Mouse (Mus musculus): ENCODE data around the gene Parp14. TPM values are rescaled to one million over a fixed set of nuclear protein-coding genes. Genes with fewer than 3 reads are reported as not detected.

The Parp14 gene
- total and polyA plus RNA-seq, 3 experiments = 2.1 to 6.1 (median 5.5) TPM

DNA sequence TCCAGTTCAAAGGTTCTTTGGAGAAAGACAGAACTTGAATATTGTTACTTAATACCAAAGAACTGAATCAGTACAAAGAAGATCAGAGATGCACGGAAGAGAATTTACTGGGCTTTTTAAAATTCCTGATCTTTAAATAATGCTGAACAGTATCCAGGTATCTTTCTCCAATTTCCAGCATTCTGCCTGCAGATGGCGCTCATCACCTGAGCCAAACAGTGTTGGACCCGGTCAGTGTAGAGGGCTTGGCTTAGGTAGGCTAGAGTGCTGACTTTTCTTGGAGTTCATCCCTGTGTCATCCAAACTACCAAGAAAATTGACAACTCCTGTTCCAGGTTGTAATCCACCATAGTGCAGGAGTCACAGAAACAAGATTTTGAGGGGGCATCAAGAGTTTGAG, 3.1 kb upstream of the Parp14 start:
- ATAC-seq (ENCODE audit: extremely low read depth, insufficient number of reproducible peaks, low FRiP score, poor library complexity, severe bottlenecking) (peak; percentile 41; the same call in 1 of the 2 replicates), DNase-seq (ENCODE audit: low spot score) (no peak)
- Histone ChIP-seq H3K9me3 (replicated peaks) (no peaks in the 10 kb centered on the region), H3K36me3 (replicated peaks) (no peaks in the 10 kb centered on the region), H3K4me1 (ENCODE audit: insufficient read depth, low read depth, low read length) (peaks cover 38% of the 10 kb centered on the region), H3K27me3 (ENCODE audit: insufficient read depth, low read length) (no peaks in the 10 kb centered on the region; the same call in 1 of the 2 replicates), H3K4me3 (ENCODE audit: low read depth, low read length) (no peak overlapping the region)
- TF ChIP-seq GATA1 (IDR thresholded peaks at IDR 0.05; ENCODE audit: borderline replicate concordance, low read length) (no peak), GATA2 (IDR thresholded peaks at IDR 0.05; ENCODE audit: borderline replicate concordance, low read depth, low read length) (no peak), CTCF (IDR thresholded peaks at IDR 0.05; ENCODE audit: low read depth, low read length) (peak; percentile 41; the same call in 1 of the 2 replicates), POLR2AphosphoS5 (IDR thresholded peaks at IDR 0.05; ENCODE audit: insufficient replicate concordance, low read depth, low read length) (no peak)

GRCm38 (mm10) chr16:35872410-35873006, 1.2 kb upstream of the Parp14 start:
- no peak for ATAC-seq (ENCODE audit: extremely low read depth, insufficient number of reproducible peaks, low FRiP score, poor library complexity, severe bottlenecking)

DNA sequence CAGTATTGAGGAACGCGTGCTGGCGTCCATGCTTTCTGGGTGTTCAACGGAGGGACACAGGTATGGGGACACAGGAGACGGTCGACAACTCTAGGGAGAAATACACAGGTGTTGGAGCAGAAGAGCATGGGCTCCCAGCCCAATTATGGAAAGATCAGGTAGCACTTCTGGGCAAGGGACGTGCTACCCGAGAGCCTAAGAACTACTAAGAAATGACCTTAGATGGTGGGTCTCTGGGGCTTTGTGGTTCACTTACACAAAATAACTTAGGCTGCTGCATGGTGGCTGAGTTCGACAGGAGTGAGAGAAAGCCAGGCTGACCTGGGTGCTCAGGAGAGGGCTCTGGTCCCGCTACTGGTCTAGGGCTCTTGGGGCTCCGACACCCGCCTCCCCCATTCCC, 554 bp upstream of the Parp14 start:
- Histone ChIP-seq H3K27me3 (ENCODE audit: insufficient read depth, low read length) (no peaks in the 10 kb centered on the region; the same call in 1 of the 2 replicates), H3K4me1 (ENCODE audit: insufficient read depth, low read depth, low read length) (peaks cover 48% of the 10 kb centered on the region), H3K36me3 (replicated peaks) (no peaks in the 10 kb centered on the region), H3K4me3 (ENCODE audit: low read depth, low read length) (peak overlapping the region; percentile 84), H3K9me3 (replicated peaks) (no peaks in the 10 kb centered on the region)
- ATAC-seq (ENCODE audit: extremely low read depth, insufficient number of reproducible peaks, low FRiP score, poor library complexity, severe bottlenecking) (no peak), DNase-seq (ENCODE audit: low spot score) (no peak)
- TF ChIP-seq TAL1 (conservative IDR thresholded peaks at IDR 0.05; ENCODE audit: low read depth, low read length) = no peak
- TF ChIP-seq GATA2 (IDR thresholded peaks at IDR 0.05; ENCODE audit: borderline replicate concordance, low read depth, low read length) = no peak
- TF ChIP-seq GATA1 (IDR thresholded peaks at IDR 0.05; ENCODE audit: borderline replicate concordance, low read length) = no peak
- no peak for TF ChIP-seq CTCF (IDR thresholded peaks at IDR 0.05; ENCODE audit: low read depth, low read length)
- no peak for TF ChIP-seq POLR2AphosphoS5 (IDR thresholded peaks at IDR 0.05; ENCODE audit: insufficient replicate concordance, low read depth, low read length)

More at GRCm38 (mm10) chr16:35872410-35873006, 1.2 kb upstream of the Parp14 start:
- Histone ChIP-seq H3K4me1 (ENCODE audit: insufficient read depth, low read depth, low read length) (peaks cover 48% of the 10 kb centered on the region), H3K36me3 (replicated peaks) (no peaks in the 10 kb centered on the region), H3K4me3 (ENCODE audit: low read depth, low read length) (peak overlapping the region; percentile 84; the same call in 1 of the 2 replicates), H3K9me3 (replicated peaks) (no peaks in the 10 kb centered on the region), H3K27me3 (ENCODE audit: insufficient read depth, low read length) (no peaks in the 10 kb centered on the region; the same call in 1 of the 2 replicates)
- no peak for TF ChIP-seq POLR2AphosphoS5 (IDR thresholded peaks at IDR 0.05; ENCODE audit: insufficient replicate concordance, low read depth, low read length)
- no peak for TF ChIP-seq TAL1 (conservative IDR thresholded peaks at IDR 0.05; ENCODE audit: low read depth, low read length)
- TF ChIP-seq GATA2 (IDR thresholded peaks at IDR 0.05; ENCODE audit: borderline replicate concordance, low read depth, low read length) = no peak
- TF ChIP-seq GATA1 (IDR thresholded peaks at IDR 0.05; ENCODE audit: borderline replicate concordance, low read length) = no peak
- TF ChIP-seq CTCF (IDR thresholded peaks at IDR 0.05; ENCODE audit: low read depth, low read length) = no peak
- DNase-seq (ENCODE audit: low spot score) = no peak

DNA sequence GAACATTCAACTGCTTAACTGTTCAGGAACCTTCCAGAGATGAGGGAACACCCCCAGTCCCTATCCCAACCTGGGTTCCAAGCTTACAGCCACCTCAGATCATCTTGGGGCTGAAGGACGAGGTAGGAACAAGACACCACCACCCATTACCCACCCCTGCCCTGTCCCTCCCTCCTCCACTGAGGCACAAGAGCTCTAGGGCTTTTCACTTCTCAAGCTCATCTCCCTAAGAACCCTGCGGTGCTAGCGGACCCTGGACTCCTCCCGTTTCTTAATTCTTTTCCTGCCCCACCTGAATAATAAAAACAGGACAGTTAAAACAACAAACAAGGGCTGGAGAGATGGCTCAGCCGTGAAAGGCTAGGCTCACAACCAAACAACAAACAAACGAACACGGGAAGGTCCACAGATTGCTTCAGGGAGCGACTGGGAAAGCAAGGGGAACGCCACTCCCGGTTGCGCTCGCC, 730 bp downstream of the Parp14 start:
- Histone ChIP-seq H3K4me3 (ENCODE audit: low read depth, low read length) (peak overlapping the region; percentile 84), H3K27me3 (ENCODE audit: insufficient read depth, low read length) (no peaks in the 10 kb centered on the region), H3K9me3 (replicated peaks) (no peaks in the 10 kb centered on the region), H3K36me3 (replicated peaks) (no peaks in the 10 kb centered on the region), H3K4me1 (ENCODE audit: insufficient read depth, low read depth, low read length) (peaks cover 48% of the 10 kb centered on the region)
- ATAC-seq (ENCODE audit: extremely low read depth, insufficient number of reproducible peaks, low FRiP score, poor library complexity, severe bottlenecking) = no peak
- no peak for DNase-seq (ENCODE audit: low spot score)
- no peak for TF ChIP-seq GATA1 (IDR thresholded peaks at IDR 0.05; ENCODE audit: borderline replicate concordance, low read length)
- TF ChIP-seq TAL1 (conservative IDR thresholded peaks at IDR 0.05; ENCODE audit: low read depth, low read length) = no peak
- no peak for TF ChIP-seq POLR2AphosphoS5 (IDR thresholded peaks at IDR 0.05; ENCODE audit: insufficient replicate concordance, low read depth, low read length)
- TF ChIP-seq GATA2 (IDR thresholded peaks at IDR 0.05; ENCODE audit: borderline replicate concordance, low read depth, low read length) = no peak
- no peak for TF ChIP-seq CTCF (IDR thresholded peaks at IDR 0.05; ENCODE audit: low read depth, low read length)

- no peak overlapping the region; the same call in 1 of the 2 replicates for H3K4me3 ChIP-seq (ENCODE audit: low read depth, low read length)
- H3K27me3 ChIP-seq (ENCODE audit: insufficient read depth, low read length) = no peaks in the 10 kb centered on the region; the same call in 1 of the 2 replicates
- peaks cover 47% of the 10 kb centered on the region for H3K4me1 ChIP-seq (ENCODE audit: insufficient read depth, low read depth, low read length)
- ATAC-seq (ENCODE audit: extremely low read depth, insufficient number of reproducible peaks, low FRiP score, poor library complexity, severe bottlenecking) = no peak
- no peak for TF ChIP-seq TAL1 (conservative IDR thresholded peaks at IDR 0.05; ENCODE audit: low read depth, low read length)
- no peak for TF ChIP-seq CTCF (IDR thresholded peaks at IDR 0.05; ENCODE audit: low read depth, low read length)
- TF ChIP-seq POLR2AphosphoS5 (IDR thresholded peaks at IDR 0.05; ENCODE audit: insufficient replicate concordance, low read depth, low read length) = no peak
- no peak for TF ChIP-seq GATA2 (IDR thresholded peaks at IDR 0.05; ENCODE audit: borderline replicate concordance, low read depth, low read length)
- TF ChIP-seq GATA1 (IDR thresholded peaks at IDR 0.05; ENCODE audit: borderline replicate concordance, low read length) = no peak
- DNase-seq (ENCODE audit: low spot score) = no peak
- H3K36me3 ChIP-seq (replicated peaks) = peaks cover 2% of the 10 kb centered on the region
- H3K9me3 ChIP-seq (replicated peaks) = no peaks in the 10 kb centered on the region
Observed at GRCm38 (mm10) chr16:35869656-35870055, 1.7 kb downstream of the Parp14 start.

- Histone ChIP-seq H3K36me3 (replicated peaks) (peaks cover 4% of the 10 kb centered on the region), H3K9me3 (replicated peaks) (no peaks in the 10 kb centered on the region), H3K4me3 (ENCODE audit: low read depth, low read length) (no peak overlapping the region; the same call in 1 of the 2 replicates), H3K27me3 (ENCODE audit: insufficient read depth, low read length) (no peaks in the 10 kb centered on the region; the same call in 1 of the 2 replicates), H3K4me1 (ENCODE audit: insufficient read depth, low read depth, low read length) (peaks cover 44% of the 10 kb centered on the region)
- DNase-seq (ENCODE audit: low spot score) (no peak), ATAC-seq (ENCODE audit: extremely low read depth, insufficient number of reproducible peaks, low FRiP score, poor library complexity, severe bottlenecking) (no peak)
- TF ChIP-seq TAL1 (conservative IDR thresholded peaks at IDR 0.05; ENCODE audit: low read depth, low read length) = no peak
- no peak for TF ChIP-seq CTCF (IDR thresholded peaks at IDR 0.05; ENCODE audit: low read depth, low read length)
- no peak for TF ChIP-seq GATA1 (IDR thresholded peaks at IDR 0.05; ENCODE audit: borderline replicate concordance, low read length)
- TF ChIP-seq POLR2AphosphoS5 (IDR thresholded peaks at IDR 0.05; ENCODE audit: insufficient replicate concordance, low read depth, low read length) = no peak
- TF ChIP-seq GATA2 (IDR thresholded peaks at IDR 0.05; ENCODE audit: borderline replicate concordance, low read depth, low read length) = no peak
Observed at GRCm38 (mm10) chr16:35869126-35869525, 2.2 kb downstream of the Parp14 start.

Data from G1E (cell line).